Mouse (Mus musculus): ENCODE measurements around the gene Olfr53. TPM values are rescaled to one million over a fixed set of nuclear protein-coding genes. Genes with fewer than 3 reads are reported as not detected.

Gene Olfr53
- not detected for polyA plus RNA-seq (2017; shearing (Covaris generic))

GRCm38 (mm10) chr7:140646152-140646551 is at the start of gene Olfr53:
Gene Olfr53 (plus strand): TSS chr7:140646452.

DNA sequence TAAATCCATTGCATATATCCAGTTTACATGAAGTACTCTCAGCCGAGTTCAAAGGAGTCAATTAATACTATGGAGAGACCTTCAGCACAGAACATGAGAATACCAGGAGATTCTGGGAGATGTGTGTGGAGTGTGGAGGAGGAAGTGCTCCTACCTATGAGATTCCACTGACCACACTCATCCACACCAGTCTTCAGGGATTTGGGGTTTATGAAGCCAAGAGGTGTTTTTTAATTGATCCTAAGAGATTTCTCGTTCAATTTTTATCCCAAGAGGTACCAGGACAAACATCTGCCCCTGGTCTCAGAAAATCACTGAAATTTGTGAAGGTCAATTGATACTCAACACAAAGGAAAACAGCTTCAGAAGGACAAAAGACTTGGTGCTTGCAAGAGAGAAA is 45.3 kb upstream of the Olfr53 start, which contains the start of gene Olfr46:
Gene Olfr46 (plus strand): TSS at position 301 of the 400 bp plus-strand sequence.

GRCm38 (mm10) chr7:140628670-140629069 is 17.6 kb upstream of the Olfr53 start, which contains the start of gene Olfr61:
Gene Olfr61 (plus strand): TSS chr7:140628970.

DNA sequence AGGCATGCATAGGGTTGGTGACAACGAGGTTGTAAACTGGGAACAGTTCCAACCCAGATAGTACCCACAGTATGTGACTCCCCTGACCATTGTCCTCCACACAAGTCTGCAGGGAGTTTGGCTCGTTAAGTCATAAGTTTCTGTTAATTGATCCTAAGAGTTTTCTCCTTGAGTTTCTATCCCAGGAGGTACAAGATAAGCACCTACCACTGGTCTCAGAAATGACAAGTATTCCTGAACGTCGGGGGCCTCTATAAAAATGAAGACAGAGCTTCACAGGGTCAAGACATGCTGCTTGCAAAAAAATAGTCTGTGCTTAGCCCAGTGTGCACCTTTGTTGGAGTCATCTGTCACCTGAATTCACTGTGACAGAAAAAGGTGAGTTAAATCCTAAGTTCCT is 13.4 kb downstream of the Olfr53 start, which contains the start of gene Olfr539:
Gene Olfr539 (plus strand): TSS at position 301 of the 400 bp plus-strand sequence.

GRCm38 (mm10) chr7:140681651-140682050 is 35.4 kb downstream of the Olfr53 start, which contains the start of gene Olfr45:
Gene Olfr45 (plus strand): TSS chr7:140681951.

DNA sequence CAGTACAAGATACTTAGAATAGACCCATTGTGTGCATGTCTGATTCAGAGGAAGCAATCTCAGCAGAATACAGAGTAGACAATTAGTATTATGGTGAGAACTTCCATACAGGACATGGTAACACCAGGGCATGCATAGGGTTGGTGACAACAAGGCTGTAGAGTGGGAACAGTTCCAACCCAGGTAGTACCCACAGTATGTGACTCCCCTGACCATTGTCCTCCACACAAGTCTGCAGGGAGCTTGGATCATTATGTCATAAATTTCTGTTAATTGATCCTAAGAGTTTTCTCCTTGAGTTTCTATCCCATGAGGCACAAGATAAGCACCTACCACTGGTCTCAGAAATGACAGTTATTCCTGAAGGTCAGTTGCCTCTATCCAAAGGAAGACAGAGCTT is 50.7 kb downstream of the Olfr53 start, which contains the start of gene Olfr541:
Gene Olfr541 (plus strand): TSS at position 301 of the 400 bp plus-strand sequence.

Other genes starting within 250 kb of the Olfr53 start
- not detected for gene Olfr531, start 243.5 kb upstream of the Olfr53 start, polyA plus RNA-seq (2017; shearing (Covaris generic))
- 0.10 TPM for gene Olfr532, start 224.8 kb upstream of the Olfr53 start, polyA plus RNA-seq (2017; shearing (Covaris generic))
- gene Olfr533, start 183.1 kb upstream of the Olfr53 start, polyA plus RNA-seq (2017; shearing (Covaris generic)) = not detected
- not detected for gene Olfr535, start 162.2 kb upstream of the Olfr53 start, polyA plus RNA-seq (2017; shearing (Covaris generic))
- gene Olfr536, start 139.1 kb upstream of the Olfr53 start, polyA plus RNA-seq (2017; shearing (Covaris generic)) = not detected
- gene Olfr538, start 78.6 kb upstream of the Olfr53 start, polyA plus RNA-seq (2017; shearing (Covaris generic)) = not detected
- gene Olfr46, start 45.2 kb upstream of the Olfr53 start, polyA plus RNA-seq (2017; shearing (Covaris generic)) = 0.05 TPM
- gene Olfr61, start 17.5 kb upstream of the Olfr53 start, polyA plus RNA-seq (2017; shearing (Covaris generic)) = not detected
- 0.21 TPM for gene Olfr539, start 13.5 kb downstream of the Olfr53 start, polyA plus RNA-seq (2017; shearing (Covaris generic))
- 0.06 TPM for gene Olfr45, start 35.5 kb downstream of the Olfr53 start, polyA plus RNA-seq (2017; shearing (Covaris generic))
- gene Olfr541, start 50.8 kb downstream of the Olfr53 start, polyA plus RNA-seq (2017; shearing (Covaris generic)) = not detected
- not detected for gene Cyp2e1, start 117.3 kb downstream of the Olfr53 start, polyA plus RNA-seq (2017; shearing (Covaris generic))
- not detected for gene Syce1, start 141.4 kb downstream of the Olfr53 start, polyA plus RNA-seq (2017; shearing (Covaris generic))
- 0.18 TPM for gene Zfp941, start 175.7 kb downstream of the Olfr53 start, polyA plus RNA-seq (2017; shearing (Covaris generic))
- gene Urah, start 188.6 kb downstream of the Olfr53 start, polyA plus RNA-seq (2017; shearing (Covaris generic)) = not detected
- not detected for gene Scgb1c1, start 199.1 kb downstream of the Olfr53 start, polyA plus RNA-seq (2017; shearing (Covaris generic))
- 0.30 TPM for gene Odf3, start 201.4 kb downstream of the Olfr53 start, polyA plus RNA-seq (2017; shearing (Covaris generic))
- 1.3 TPM for gene Gm45785, start 209.9 kb downstream of the Olfr53 start, polyA plus RNA-seq (2017; shearing (Covaris generic))
- 107 TPM for gene Ric8a, start 210.5 kb downstream of the Olfr53 start, polyA plus RNA-seq (2017; shearing (Covaris generic))
- 51.2 TPM for gene Bet1l, start 211.1 kb downstream of the Olfr53 start, polyA plus RNA-seq (2017; shearing (Covaris generic))
- 145 TPM for gene Psmd13, start 235.5 kb downstream of the Olfr53 start, polyA plus RNA-seq (2017; shearing (Covaris generic))
- gene Sirt3, start 235.9 kb downstream of the Olfr53 start, polyA plus RNA-seq (2017; shearing (Covaris generic)) = 2.6 TPM

All from effector memory CD4-positive, alpha-beta T cell, adult 7 months (primary cell).